10 mouse cellular contexts compared by ENCODE assay signal in the genomic region with DNA sequence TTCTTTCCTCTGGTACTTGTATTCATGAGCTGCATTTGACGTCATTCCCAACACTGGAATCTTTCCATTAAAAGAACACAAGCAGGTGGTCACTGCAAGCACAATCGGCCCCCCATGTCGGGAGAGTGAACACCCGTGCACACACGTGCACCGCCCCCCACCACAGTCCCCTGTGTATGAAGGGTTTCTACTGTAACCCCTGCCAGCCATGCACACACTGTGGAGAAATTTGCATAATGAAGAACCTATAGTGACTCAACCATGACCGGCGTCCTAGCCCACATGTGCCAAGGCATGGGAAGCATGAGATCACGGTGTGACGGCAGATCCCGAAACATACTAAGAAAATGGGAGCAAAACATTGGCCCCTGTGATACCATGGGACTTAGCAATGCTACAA.
"Had no signal": no experiment of that assay in that cellular context is flagged by ENCODE, and none has a peak within 500 bp of the region (broad histone marks: within the 10 kb centered on the region; RNA-seq: fewer than 3 reads in every experiment).

No protein-coding gene starts in this region.

- H3K4me3 ChIP-seq: limb, embryonic 13.5 days had no signal

- H3K27ac ChIP-seq: limb, embryonic 13.5 days; liver, embryonic 14.5 days had no signal

- H3K4me2 ChIP-seq: limb, embryonic 13.5 days had no signal

- H3K36me3 ChIP-seq: limb, embryonic 13.5 days had no signal

- H3K4me1 ChIP-seq: limb, embryonic 13.5 days had no signal

- H3K9ac ChIP-seq: limb, embryonic 13.5 days; liver, embryonic 14.5 days had no signal

- H3K27me3 ChIP-seq: limb, embryonic 13.5 days had no signal

- DNase-seq: kidney, adult 11 months; kidney, adult 9 months; kidney, postnatal 10 days; layer of hippocampus, postnatal 36 days; left cerebral cortex, postnatal 4 days; lung, adult 18-20 months; right cerebral cortex, postnatal 14 days; thymus, postnatal 36 days had no signal
